Mouse (Mus musculus): ENCODE measurements around the gene Slc17a8. TPM values are rescaled to one million over a fixed set of nuclear protein-coding genes. Genes with fewer than 3 reads are reported as not detected.

Slc17a8 gene
- polyA plus RNA-seq, 1 experiment, result 0.47 TPM

DNA sequence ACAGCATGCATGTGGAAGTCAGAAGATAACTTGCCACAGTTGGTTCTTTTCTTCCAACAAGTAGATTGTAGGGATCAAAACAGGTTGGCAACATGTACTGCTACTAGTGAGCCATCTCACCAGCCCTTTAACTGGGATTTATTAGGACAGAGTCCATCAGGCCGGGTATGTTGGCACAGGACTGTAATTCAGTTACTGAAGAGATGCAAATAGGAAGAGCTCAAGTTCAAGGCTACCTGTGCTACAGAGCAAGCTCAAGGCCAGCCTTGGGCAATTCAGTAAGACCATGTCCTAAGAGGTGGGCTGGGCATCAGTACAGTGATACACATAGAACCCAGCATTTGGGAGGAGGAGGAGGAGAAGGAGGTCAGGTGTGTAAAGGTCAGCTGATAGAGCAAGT is 30.6 kb upstream of the Slc17a8 start:
- TF ChIP-seq CTCF (IDR thresholded peaks at IDR 0.05; ENCODE audit: control insufficient read depth, insufficient read depth, insufficient replicate concordance, low read depth, low read length) (no peak), POLR2A (IDR thresholded peaks at IDR 0.05; ENCODE audit: control insufficient read depth, low read depth, low read length) (no peak)
- H3K36me3 ChIP-seq (ENCODE audit: control insufficient read depth, insufficient read depth, low read length), result peaks cover 3% of the 10 kb centered on the region
- no peaks in the 10 kb centered on the region for H3K4me1 ChIP-seq (ENCODE audit: control insufficient read depth, insufficient read depth, low read length)
- no peak overlapping the region for H3K4me3 ChIP-seq (ENCODE audit: control insufficient read depth, low read depth, low read length)
- H3K27ac ChIP-seq (ENCODE audit: control insufficient read depth, insufficient read depth, low read depth, low read length), result no peak overlapping the region
- no peaks in the 10 kb centered on the region for H3K27me3 ChIP-seq (ENCODE audit: control insufficient read depth, insufficient read depth, low read length)

DNA sequence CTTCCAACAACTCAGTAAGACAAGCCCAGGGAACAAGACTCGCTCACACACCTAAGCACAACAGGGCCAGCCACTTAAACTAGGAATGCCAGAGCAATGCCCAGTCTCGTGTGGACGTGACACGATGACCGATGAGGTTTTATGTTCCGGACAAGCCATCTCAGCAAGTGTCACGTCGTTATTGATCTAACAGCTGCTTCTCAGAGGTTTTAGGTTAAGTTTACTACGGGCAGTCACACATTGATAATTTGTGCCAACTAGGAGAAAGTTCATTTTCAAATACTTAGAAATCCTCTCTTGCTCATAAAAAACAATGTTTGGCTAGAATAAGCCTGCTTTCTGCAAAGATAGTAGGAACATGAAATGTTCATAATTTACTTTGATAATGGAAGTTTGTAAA is 25.9 kb upstream of the Slc17a8 start:
- no peaks in the 10 kb centered on the region for H3K27me3 ChIP-seq (ENCODE audit: control insufficient read depth, insufficient read depth, low read length)
- no peak overlapping the region for H3K27ac ChIP-seq (ENCODE audit: control insufficient read depth, insufficient read depth, low read depth, low read length)
- H3K4me1 ChIP-seq (ENCODE audit: control insufficient read depth, insufficient read depth, low read length), result no peaks in the 10 kb centered on the region
- peaks cover 5% of the 10 kb centered on the region for H3K36me3 ChIP-seq (ENCODE audit: control insufficient read depth, insufficient read depth, low read length)
- no peak overlapping the region for H3K4me3 ChIP-seq (ENCODE audit: control insufficient read depth, low read depth, low read length)
- TF ChIP-seq CTCF (IDR thresholded peaks at IDR 0.05; ENCODE audit: control insufficient read depth, insufficient read depth, insufficient replicate concordance, low read depth, low read length) (no peak), POLR2A (IDR thresholded peaks at IDR 0.05; ENCODE audit: control insufficient read depth, low read depth, low read length) (no peak)

DNA sequence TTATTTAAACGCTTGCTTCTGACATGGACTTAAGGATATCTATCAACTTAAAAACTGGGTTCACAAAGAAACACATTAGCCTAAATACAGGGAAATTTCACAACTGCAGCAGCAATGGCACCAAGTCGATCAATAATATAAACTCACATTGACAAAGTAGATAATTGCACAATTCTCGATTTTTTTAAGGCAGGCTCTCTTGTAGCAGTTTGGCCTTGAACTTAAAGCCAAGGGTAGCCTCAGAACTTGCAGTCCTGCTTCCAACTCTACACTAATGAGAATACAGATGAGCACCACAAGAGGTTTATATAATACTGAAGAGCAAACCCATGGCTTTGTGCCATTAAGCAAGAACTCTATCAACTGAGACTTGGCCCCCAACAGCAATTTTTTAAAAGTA is 15.9 kb upstream of the Slc17a8 start:
- TF ChIP-seq POLR2A (IDR thresholded peaks at IDR 0.05; ENCODE audit: control insufficient read depth, low read depth, low read length) (no peak), CTCF (IDR thresholded peaks at IDR 0.05; ENCODE audit: control insufficient read depth, insufficient read depth, insufficient replicate concordance, low read depth, low read length) (no peak)
- Histone ChIP-seq H3K27me3 (ENCODE audit: control insufficient read depth, insufficient read depth, low read length) (no peaks in the 10 kb centered on the region), H3K27ac (ENCODE audit: control insufficient read depth, insufficient read depth, low read depth, low read length) (no peak overlapping the region), H3K4me1 (ENCODE audit: control insufficient read depth, insufficient read depth, low read length) (no peaks in the 10 kb centered on the region), H3K4me3 (ENCODE audit: control insufficient read depth, low read depth, low read length) (no peak overlapping the region), H3K36me3 (ENCODE audit: control insufficient read depth, insufficient read depth, low read length) (no peaks in the 10 kb centered on the region; the same call in none of the 2 replicates)

DNA sequence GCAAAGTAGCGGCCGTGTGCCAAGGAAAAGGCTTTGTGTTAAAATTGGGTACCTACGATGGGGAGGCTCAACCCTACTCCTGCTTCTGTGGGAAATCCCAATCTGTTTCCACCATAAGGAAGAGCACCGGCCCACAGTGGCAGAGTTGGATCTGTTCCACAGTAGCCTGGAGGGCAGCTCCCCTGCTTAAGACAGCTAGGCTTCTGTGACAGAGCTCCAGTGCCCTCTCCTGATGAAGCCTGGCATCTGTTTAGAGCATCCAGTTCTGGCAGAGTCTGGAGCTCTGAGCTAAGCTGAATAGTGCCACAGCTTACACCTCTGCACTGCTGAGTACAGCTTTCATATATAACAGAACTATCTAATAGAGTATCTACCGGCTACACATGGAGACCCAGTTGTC is 14.0 kb upstream of the Slc17a8 start:
- Histone ChIP-seq H3K4me1 (ENCODE audit: control insufficient read depth, insufficient read depth, low read length) (no peaks in the 10 kb centered on the region), H3K36me3 (ENCODE audit: control insufficient read depth, insufficient read depth, low read length) (no peaks in the 10 kb centered on the region; the same call in 1 of the 2 replicates), H3K27me3 (ENCODE audit: control insufficient read depth, insufficient read depth, low read length) (no peaks in the 10 kb centered on the region), H3K27ac (ENCODE audit: control insufficient read depth, insufficient read depth, low read depth, low read length) (no peak overlapping the region), H3K4me3 (ENCODE audit: control insufficient read depth, low read depth, low read length) (no peak overlapping the region)
- TF ChIP-seq POLR2A (IDR thresholded peaks at IDR 0.05; ENCODE audit: control insufficient read depth, low read depth, low read length) (no peak), CTCF (IDR thresholded peaks at IDR 0.05; ENCODE audit: control insufficient read depth, insufficient read depth, insufficient replicate concordance, low read depth, low read length) (no peak)

DNA sequence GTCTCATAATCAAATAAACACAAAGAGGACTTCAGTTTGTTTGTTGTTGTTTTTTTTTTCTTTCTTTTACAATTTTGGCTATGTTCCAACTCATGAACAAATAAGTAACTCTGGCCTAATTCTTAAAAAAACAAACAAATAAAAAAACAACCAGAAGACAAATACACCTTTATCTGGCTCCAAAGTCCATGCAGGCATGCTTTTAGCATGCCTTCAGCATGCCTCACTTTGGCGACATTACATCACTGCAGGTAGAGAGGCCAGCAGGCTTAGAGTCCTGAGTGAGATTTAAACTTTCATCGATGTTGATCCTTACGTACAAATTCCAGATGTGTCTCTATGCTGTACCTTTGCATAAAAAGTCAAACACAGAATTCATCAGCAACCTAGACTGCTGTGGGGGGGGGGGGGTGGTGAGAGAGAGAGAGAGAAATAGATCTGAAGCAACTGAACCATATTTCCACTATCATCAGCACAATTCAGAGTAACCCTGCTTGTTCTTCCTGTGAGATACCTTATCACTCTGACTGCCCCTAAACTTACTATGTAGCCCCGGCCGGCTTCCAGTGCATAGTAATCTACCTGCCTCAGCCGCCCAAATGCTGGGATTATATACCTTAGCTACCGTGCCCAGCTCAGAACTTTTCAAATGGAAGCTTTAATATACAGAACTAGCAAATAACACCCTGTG is 12.8 kb upstream of the Slc17a8 start:
- H3K4me3 ChIP-seq (ENCODE audit: control insufficient read depth, low read depth, low read length), result no peak overlapping the region
- TF ChIP-seq POLR2A (IDR thresholded peaks at IDR 0.05; ENCODE audit: control insufficient read depth, low read depth, low read length), result no peak
- TF ChIP-seq CTCF (IDR thresholded peaks at IDR 0.05; ENCODE audit: control insufficient read depth, insufficient read depth, insufficient replicate concordance, low read depth, low read length), result no peak
- H3K27me3 ChIP-seq (ENCODE audit: control insufficient read depth, insufficient read depth, low read length), result no peaks in the 10 kb centered on the region
- no peaks in the 10 kb centered on the region for H3K36me3 ChIP-seq (ENCODE audit: control insufficient read depth, insufficient read depth, low read length)
- no peaks in the 10 kb centered on the region for H3K4me1 ChIP-seq (ENCODE audit: control insufficient read depth, insufficient read depth, low read length)
- no peak overlapping the region for H3K27ac ChIP-seq (ENCODE audit: control insufficient read depth, insufficient read depth, low read depth, low read length)

DNA sequence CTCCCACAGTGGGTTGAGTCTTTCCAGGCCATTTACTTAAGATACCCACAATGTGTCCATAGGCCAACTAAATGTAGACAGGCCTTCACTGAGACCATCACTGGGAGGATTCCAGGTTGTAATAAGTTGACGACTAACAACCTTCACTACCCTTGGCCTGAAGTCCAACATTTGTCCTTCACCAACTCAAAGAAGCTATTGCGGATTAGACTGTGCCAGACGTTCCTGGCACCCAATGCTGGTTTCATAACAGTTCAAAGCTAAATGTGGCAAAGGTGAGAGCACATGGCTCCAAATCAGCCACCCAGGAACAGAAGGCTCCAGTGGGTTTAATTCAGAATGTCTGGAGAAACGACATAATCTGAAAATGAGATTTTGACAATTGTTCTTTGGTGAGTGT is 12.1 kb upstream of the Slc17a8 start:
- TF ChIP-seq POLR2A (IDR thresholded peaks at IDR 0.05; ENCODE audit: control insufficient read depth, low read depth, low read length) (no peak), CTCF (IDR thresholded peaks at IDR 0.05; ENCODE audit: control insufficient read depth, insufficient read depth, insufficient replicate concordance, low read depth, low read length) (no peak)
- H3K4me3 ChIP-seq (ENCODE audit: control insufficient read depth, low read depth, low read length), result no peak overlapping the region
- H3K27me3 ChIP-seq (ENCODE audit: control insufficient read depth, insufficient read depth, low read length), result no peaks in the 10 kb centered on the region
- no peaks in the 10 kb centered on the region for H3K4me1 ChIP-seq (ENCODE audit: control insufficient read depth, insufficient read depth, low read length)
- H3K27ac ChIP-seq (ENCODE audit: control insufficient read depth, insufficient read depth, low read depth, low read length), result no peak overlapping the region
- H3K36me3 ChIP-seq (ENCODE audit: control insufficient read depth, insufficient read depth, low read length), result no peaks in the 10 kb centered on the region

DNA sequence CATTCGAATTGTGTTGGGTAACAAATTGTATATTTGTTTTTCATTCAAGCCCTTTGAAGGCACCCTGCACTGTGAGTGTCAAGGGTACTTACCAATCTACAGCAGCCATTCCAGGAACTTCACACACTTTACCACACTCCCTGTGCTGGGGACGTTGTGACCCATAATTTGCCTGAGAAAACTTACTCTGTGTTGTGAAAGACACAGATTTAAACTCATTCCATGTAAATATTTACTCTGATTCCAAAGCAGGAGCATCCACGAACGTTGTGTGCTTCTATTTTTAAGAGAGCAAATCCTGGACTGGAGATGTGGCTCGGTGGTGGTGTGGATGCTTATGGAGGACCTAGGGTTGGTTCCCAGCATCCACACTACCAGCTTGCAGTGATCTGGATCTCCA is 10.8 kb upstream of the Slc17a8 start:
- Histone ChIP-seq H3K4me3 (ENCODE audit: control insufficient read depth, low read depth, low read length) (no peak overlapping the region), H3K27me3 (ENCODE audit: control insufficient read depth, insufficient read depth, low read length) (no peaks in the 10 kb centered on the region), H3K27ac (ENCODE audit: control insufficient read depth, insufficient read depth, low read depth, low read length) (no peak overlapping the region), H3K4me1 (ENCODE audit: control insufficient read depth, insufficient read depth, low read length) (no peaks in the 10 kb centered on the region), H3K36me3 (ENCODE audit: control insufficient read depth, insufficient read depth, low read length) (no peaks in the 10 kb centered on the region)
- TF ChIP-seq POLR2A (IDR thresholded peaks at IDR 0.05; ENCODE audit: control insufficient read depth, low read depth, low read length) (no peak), CTCF (IDR thresholded peaks at IDR 0.05; ENCODE audit: control insufficient read depth, insufficient read depth, insufficient replicate concordance, low read depth, low read length) (no peak)
